Mouse (Mus musculus) heart, adult 2 months (tissue): ENCODE measurements around the gene Olfml3.

Source experiments
- CTCF ChIP-seq: fragments of 200-600 bp; IDR thresholded peaks from 2 replicates; pipeline ENCODE4 v1.8.1; 2022; ENCODE audit warnings: antibody characterized with exemption, mild to moderate bottlenecking, moderate library complexity
- EP300 ChIP-seq: fragments of 200-500 bp; IDR thresholded peaks from 2 replicates; pipeline ENCODE4 v1.6.1; 2011; ENCODE audit warnings: low read depth, low read length, control low read depth; ENCODE audit not compliant: insufficient read depth
- POLR2A ChIP-seq: fragments of 200-500 bp; IDR thresholded peaks from 2 replicates; pipeline ENCODE4 v1.6.1; 2011; ENCODE audit warnings: mild to moderate bottlenecking, low read depth, low read length, control low read depth; ENCODE audit not compliant: insufficient read depth

GRCm38 (mm10) chr3:103682473-103682872 lies 55.3 kb downstream of the Olfml3 start:
- TF ChIP-seq CTCF (no peak), POLR2A (no peak), EP300 (no peak)
